Mouse (Mus musculus): ENCODE data around the gene Pou6f1. TPM values are rescaled to one million over a fixed set of nuclear protein-coding genes. Genes with fewer than 3 reads are reported as not detected.
"Not testable (repeated sequence)": the region's sequence is repeated elsewhere in the genome, so short reads cannot be mapped to it uniquely, and the experiment has no call there.

The Pou6f1 gene
- total RNA-seq, 2 experiments from 2014 or later, result 20.9 to 21.6 TPM

- intact Hi-C loops (cut with DNase I), result no loop called here
- DNase-seq, result no peak
Observed at GRCm38 (mm10) chr15:100622164-100622563, 22.4 kb upstream of the Pou6f1 start.

DNA sequence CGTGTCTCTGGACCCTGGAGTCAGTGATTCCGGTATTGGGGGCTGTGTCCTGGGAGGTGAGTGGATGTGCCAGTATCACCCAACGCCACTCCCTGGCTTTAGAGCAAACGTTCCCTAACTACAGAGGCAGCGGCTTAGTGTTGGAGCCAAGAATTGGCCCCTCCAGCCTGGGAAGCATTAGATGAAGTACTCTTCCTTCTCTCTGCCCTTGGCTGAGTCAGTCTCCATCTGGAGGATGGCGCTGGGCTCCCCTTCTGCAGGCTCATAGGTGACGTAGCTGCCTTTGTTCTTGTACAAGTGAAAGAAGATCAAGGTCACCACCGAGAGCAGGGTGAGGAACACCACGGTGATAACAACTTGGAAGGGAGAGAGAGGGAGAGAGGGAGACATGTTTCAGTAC, 21.9 kb upstream of the Pou6f1 start:
- intact Hi-C loops (cut with DNase I); DNase-seq: not testable (repeated sequence)

GRCm38 (mm10) chr15:100619200-100619599, 19.4 kb upstream of the Pou6f1 start:
- intact Hi-C loops (cut with DNase I), result loop anchor here (2.0 kb wide), 1 partner anchor 18 kb away; the partner anchor contains the start of gene Smagp
- DNase-seq, result no peak

DNA sequence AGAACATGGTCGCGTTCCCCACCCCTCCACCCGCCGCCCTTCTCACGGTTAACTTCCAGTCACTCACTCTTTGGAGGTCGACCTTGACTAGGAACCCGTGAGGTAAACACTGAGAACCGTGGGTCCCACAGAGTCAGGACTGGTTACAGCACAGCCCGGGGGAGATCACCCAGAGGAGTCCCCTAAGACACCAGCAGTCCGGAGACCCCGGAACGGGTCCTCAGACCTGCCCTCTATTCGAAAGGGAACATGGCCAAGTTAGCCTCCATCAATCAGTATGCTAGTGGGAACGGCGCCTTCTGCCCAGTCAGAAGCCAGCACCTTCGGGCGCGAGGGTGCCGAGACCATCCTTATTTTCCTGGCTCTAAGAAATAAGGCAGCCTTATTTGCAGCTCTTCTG, 16.4 kb upstream of the Pou6f1 start:
- intact Hi-C loops (cut with DNase I), result no loop called here
- no peak for DNase-seq

DNA sequence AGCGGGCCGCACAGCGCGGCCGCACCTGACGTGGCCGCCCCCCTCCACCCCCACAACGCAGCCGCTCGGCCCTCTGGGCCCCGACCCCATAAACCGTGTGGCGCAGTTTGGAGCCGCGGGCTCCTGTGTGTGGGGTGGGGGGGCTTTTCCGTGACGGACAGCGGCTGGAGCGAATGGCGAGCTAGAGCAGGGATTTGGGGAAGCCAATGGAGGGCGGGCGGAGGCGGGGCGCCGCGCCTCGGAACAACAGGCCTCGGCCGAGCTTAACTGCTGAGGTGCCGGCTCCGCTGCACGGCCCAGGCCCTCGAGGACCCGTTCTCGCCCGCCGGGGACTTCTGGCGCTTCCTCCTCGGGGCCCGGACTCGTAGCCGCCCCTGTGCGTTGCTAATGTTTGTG, 16.0 kb upstream of the Pou6f1 start:
- peak; percentile 93 to 95 for DNase-seq
- intact Hi-C loops (cut with DNase I), result no loop called here

DNA sequence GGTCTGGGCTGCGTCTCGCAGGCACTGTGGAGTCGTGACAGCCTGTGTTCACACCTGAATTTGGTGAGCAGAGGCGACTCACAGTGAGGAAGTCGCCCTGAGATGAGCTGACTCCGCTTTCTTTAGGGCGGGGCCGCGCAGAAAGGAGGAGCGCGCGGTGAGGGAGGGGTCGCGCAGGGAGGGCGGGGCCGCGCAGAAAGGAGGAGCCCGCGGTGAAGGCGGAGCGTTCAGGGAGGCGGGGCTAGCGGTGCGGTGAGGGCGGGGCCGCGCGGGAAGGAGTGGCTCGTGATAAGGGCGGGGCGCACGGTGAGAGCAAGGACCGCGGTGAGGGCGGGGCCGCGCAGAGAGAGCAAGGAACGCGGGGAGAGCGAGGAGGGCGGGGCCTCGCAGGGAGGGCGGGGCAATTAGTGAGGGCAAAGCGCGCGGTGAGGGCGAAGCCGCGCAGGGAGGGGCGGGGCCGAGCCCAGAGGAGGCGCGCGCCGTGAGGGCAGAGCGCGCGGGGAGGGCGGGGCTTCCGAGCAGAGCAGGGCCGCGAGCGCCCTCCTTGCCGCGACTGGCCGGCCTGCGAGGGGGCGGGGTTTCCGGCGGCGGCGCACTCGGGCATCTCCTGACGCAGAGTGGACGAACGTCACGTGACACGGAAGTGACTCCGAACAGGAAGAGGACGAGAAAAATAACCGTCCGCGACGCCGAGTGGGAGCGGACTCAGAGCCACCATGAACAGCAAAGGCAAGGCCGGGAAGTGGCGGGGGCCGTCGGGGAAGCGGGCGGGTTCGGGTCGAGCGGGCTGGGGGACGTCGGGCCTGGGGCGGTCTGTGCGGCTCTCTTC, 15.4 kb upstream of the Pou6f1 start, which contains the start of gene Dazap2:
Gene Dazap2 (plus strand): TSS at position 354 of the 829 bp plus-strand sequence.
- DNase-seq, result peak; percentile 98 to 99
- intact Hi-C loops (cut with DNase I), result loop anchor here (5.0 kb wide), 1 partner anchor 148 kb away; the partner anchor contains the start of gene Letmd1

DNA sequence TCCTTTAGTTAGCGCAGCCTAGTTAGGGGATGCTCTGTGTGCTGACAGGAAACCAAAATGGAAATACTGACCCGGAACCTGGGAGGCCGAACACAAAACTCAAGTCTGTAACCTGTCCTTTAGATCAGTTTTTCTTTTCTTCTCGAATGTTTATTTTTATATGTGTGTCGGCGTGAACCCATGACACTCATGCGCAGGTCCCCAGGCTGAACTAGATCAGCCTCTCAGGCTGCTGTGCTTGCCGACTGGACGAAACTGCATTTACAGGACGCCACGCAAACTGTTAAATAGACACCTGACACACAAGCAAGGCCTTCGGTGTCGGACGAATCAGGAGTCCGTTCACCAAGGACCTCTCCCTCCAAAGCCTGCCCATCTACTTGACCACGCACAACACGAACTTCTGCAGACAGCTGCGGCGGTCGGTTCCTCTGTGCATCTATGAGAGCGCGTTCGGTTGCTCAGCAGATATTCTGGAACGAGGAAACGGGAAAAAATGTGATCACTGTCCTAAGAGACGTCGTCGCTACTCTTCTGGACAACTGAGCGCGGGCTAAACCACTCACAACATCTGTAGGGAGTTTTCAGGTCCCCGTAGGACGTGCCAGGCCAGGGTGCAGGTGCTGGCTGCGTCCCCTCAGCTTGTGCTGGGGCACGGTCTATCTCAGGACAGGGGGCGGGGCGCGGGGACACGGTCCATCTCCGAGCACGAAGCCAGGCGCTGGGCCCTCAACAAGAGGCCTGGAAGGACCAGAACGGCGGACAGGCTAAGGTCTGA, 14.6 kb upstream of the Pou6f1 start:
- no peak for DNase-seq
- intact Hi-C loops (cut with DNase I), result loop anchor here (5.0 kb wide), 1 partner anchor 147 kb away; the partner anchor contains the start of gene Letmd1

DNA sequence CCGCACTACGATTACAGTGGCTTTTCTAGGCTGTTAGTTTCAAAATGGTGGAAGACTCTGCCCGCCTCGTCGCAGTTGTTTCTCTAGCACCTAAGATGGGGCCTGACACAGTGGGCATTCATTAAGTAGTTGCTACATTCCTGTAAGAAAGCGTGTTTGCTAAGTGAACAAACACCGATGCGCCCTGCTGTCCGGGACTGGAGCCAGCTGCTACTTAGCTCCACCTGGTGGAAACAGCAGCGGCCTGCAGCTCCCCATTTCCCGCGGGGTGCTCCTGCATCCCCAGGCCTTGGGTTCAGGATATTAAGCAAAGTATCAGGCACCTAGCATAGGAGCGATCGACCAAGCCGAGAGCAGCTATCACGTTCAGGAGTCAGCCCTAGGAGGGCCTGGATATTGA, 13.8 kb upstream of the Pou6f1 start:
- intact Hi-C loops (cut with DNase I), result loop anchor here (1.0 to 5.0 kb wide), 5 partner anchors 15 to 146 kb away; partner anchors contain the start of genes Letmd1 and Pou6f1
- DNase-seq, result peak; percentile 79 to 88

DNA sequence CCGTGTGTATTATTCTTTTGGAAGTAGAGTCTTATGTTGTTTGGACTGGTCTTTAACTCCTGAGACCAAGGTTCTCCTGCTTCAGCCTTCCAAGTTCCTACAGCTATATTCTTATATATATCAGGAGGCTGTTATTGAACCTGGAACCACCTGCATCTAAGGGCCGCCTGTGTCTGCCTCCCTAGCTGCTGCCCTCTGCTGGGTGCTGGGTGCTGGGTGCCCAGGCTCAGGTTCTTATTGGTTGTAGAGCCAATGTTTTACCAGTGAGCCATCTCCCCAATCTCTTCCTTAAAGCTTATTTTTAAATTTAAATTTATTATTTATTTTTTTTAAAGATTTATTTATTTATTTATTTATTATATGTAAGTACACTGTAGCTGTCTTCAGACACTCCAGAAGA, 12.6 kb upstream of the Pou6f1 start:
- intact Hi-C loops (cut with DNase I), result loop anchor here (2.0 to 5.0 kb wide), 3 partner anchors 14 to 145 kb away; partner anchors contain the start of genes Letmd1 and Pou6f1
- no peak for DNase-seq

GRCm38 (mm10) chr15:100611951-100612350, 12.2 kb upstream of the Pou6f1 start:
- intact Hi-C loops (cut with DNase I), result loop anchor here (2.0 to 5.0 kb wide), 3 partner anchors 13 to 145 kb away; partner anchors contain the start of genes Letmd1 and Pou6f1

DNA sequence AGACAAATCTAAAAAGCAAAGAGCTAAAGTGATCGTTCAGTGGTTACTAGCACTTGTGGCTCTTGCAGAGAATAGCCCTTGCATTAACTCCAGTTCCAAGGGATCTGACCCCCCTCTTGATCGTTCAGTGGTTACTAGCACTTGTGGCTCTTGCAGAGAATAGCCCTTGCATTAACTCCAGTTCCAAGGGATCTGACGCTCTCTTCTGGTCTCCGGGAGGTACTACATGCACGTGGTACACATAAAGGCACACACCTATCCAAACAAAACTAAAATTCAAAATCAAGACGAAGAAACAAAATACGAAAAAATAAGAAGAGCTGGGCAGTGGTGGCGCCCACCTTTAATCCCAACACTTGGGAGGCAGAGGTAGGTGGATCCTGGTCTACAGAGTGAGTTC, 6.9 kb upstream of the Pou6f1 start:
- DNase-seq; intact Hi-C loops (cut with DNase I): not testable (repeated sequence)

More at GRCm38 (mm10) chr15:100611951-100612350, 12.2 kb upstream of the Pou6f1 start:
- no peak for DNase-seq

DNA sequence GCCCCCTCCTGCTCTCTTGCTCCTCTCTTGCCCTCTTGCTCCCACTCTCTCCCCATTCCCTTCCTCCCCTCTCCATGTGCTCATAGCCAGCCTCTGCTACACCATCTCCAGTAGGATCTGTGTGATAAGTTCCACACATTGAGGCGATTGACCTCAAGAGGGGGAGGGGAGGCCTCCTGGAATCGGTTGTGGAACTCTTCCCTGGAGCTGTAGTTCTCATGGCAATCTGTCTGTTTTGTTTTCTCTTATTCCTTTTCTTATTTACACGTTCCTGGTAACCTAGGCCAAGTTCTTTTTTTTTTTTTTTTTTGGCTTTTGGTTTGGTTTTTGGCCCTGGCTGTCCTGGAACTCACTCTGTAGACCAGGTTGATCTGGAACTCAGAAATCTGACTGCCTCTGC, 1.9 kb upstream of the Pou6f1 start:
- no peak for DNase-seq
- intact Hi-C loops (cut with DNase I), result no loop called here

- intact Hi-C loops (cut with DNase I), result no loop called here
Observed at GRCm38 (mm10) chr15:100600696-100601272, 1.0 kb upstream of the Pou6f1 start.

DNA sequence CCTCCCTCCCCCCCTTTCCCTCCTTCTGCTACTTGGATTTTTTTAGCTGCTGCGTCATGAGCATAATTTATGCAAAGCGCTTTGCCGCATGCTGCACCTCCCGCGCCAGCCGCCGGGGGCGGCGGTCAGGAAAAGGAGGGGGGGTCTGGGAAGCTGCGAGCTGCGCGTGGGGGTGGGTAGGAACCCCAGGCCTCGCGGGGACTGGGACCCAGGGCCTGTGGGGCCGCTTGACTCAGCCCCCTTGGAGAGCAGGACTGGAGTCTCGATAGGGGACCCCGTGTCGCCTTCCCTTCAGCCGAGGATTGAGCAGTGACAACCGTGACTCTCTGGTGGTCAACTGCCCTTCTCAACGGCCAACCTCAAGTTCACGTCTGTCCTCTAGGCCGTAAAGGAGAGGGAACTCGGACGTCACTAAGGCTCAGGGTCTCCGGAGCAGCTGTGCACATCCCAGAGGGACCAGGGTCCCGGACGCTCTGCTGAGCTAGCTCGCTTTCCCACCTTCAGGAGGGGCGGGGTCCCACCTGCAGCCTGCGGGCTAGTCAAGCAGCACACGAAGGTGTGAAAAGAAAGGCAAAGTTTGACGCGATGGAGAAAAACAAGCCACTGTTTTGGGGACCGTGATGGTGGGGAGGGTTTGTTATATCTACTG, 387 bp upstream of the Pou6f1 start:
- peak; percentile 83 to 87 for DNase-seq
- intact Hi-C loops (cut with DNase I), result no loop called here

More at GRCm38 (mm10) chr15:100600696-100601272, 1.0 kb upstream of the Pou6f1 start:
- DNase-seq, result no peak

DNA sequence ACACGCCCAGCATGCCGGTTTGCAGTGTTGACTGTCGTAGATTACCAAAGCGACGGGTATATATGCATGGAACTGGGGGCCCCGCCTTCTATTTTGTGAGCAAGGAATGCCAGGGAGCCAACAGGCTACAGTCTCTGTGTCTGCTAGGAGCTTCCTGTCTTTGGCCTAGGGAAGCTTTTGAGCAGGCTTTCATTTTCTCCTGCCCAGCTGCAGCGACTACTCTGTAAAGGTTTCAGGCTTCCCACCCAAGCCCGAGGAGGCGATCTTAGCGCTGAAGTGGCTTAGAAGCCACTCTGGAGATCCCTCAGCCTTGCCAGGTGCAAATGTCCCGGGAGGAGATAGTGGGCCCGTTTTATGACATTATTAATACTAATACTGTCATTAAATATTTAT, 905 bp downstream of the Pou6f1 start:
- peak; percentile 62 to 69 for DNase-seq
- intact Hi-C loops (cut with DNase I), result loop anchor here (2.0 kb wide), 1 partner anchor 14 kb away; no protein-coding TSS in a partner anchor

GRCm38 (mm10) chr15:100598287-100598882, 1.4 kb downstream of the Pou6f1 start:
- intact Hi-C loops (cut with DNase I), result loop anchor here (2.0 kb wide), 1 partner anchor 14 kb away; no protein-coding TSS in a partner anchor
- DNase-seq, result no peak

GRCm38 (mm10) chr15:100592817-100593216, 7.0 kb downstream of the Pou6f1 start:
- DNase-seq, result no peak
- intact Hi-C loops (cut with DNase I), result no loop called here

- DNase-seq, result peak in 1 of 2 experiments; percentile 20
- intact Hi-C loops (cut with DNase I), result no loop called here
Observed at GRCm38 (mm10) chr15:100590436-100590835, 9.3 kb downstream of the Pou6f1 start.

DNA sequence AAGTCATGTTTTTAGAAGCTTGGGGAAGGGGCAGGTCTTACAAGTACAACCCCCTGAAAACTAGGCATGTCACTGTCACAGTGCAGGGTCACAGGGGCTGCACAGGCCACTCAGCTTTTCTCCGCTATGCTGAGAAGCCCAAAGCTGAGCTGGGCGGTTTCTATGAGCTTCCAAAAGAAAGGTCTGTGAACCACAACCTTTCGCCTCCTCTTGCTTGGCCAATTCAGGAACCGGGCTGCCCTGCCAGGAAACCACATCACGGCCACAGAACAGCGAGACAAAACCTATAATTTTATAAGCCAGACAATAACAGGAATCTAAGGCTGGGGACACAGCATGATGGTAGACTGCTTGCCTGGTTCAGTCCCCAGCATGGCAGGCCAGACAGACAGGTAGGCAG, 11.5 kb downstream of the Pou6f1 start:
- intact Hi-C loops (cut with DNase I), result no loop called here
- no peak for DNase-seq

- no peak for DNase-seq
- intact Hi-C loops (cut with DNase I), result no loop called here
Observed at GRCm38 (mm10) chr15:100587166-100587565, 12.6 kb downstream of the Pou6f1 start.

Data from heart, postnatal 10 days (tissue).